8 mouse cellular contexts compared by ENCODE assay signal in genomic region chr2:97466243-97466793, GRCm38 (mm10).
DNase-seq lines count a peak whose midpoint lies in the region; ATAC-seq lines count a peak whose summit lies in the region.

No protein-coding gene starts in this region.

- no peaks in the 10 kb centered on the region for H3K36me3 ChIP-seq in hindbrain, embryonic 11.5 days (ENCODE audit: control insufficient read depth, insufficient read depth, low read length)
- no peaks in the 10 kb centered on the region for H3K36me3 ChIP-seq in lung, embryonic 16.5 days (ENCODE audit: control insufficient read depth, insufficient read depth, low read length)

- ATAC-seq in hindbrain, embryonic 11.5 days (ENCODE audit: low FRiP score): peak; percentile 91
- ATAC-seq in lung, embryonic 16.5 days (ENCODE audit: low read depth): peak; percentile 93

- peak; percentile 84 for DNase-seq in NIH3T3 (ENCODE audit: low read depth)
- DNase-seq in cerebellum, adult 9-10 months: peak; percentile 97
- DNase-seq in frontal cortex, postnatal 10 days (ENCODE audit: low spot score in 2 of 2): peak; percentile 79 to 88
- DNase-seq in hindbrain, embryonic 11.5 days (ENCODE audit: low spot score): peak; percentile 93
- peak; percentile 96 to 97 for DNase-seq in layer of hippocampus, postnatal 10 days (ENCODE audit: low spot score in 2 of 2)
- DNase-seq in retina, embryonic 14.5 days (ENCODE audit: low spot score): peak; percentile 97
- peak; percentile 60 to 85 for DNase-seq in urinary bladder, postnatal 4 days (ENCODE audit: low spot score in 2 of 2)

- peak overlapping the region; percentile 77 for H3K27ac ChIP-seq in hindbrain, embryonic 11.5 days (ENCODE audit: low read depth, low read length)
- H3K27ac ChIP-seq in lung, embryonic 16.5 days (ENCODE audit: low read length): peak overlapping the region; percentile 47; the same call in 1 of the 2 replicates

- WGBS in hindbrain, embryonic 11.5 days: under 1% methylated on average over 25 of the region's 25 CpGs
- under 1% methylated on average over 25 of the region's 25 CpGs for WGBS in lung, embryonic 16.5 days

- H3K4me2 ChIP-seq in hindbrain, embryonic 11.5 days (replicated peaks; ENCODE audit: low read depth, low read length): peak overlapping the region; percentile 64
- H3K4me2 ChIP-seq in lung, embryonic 16.5 days (ENCODE audit: low read depth, low read length): peak overlapping the region; percentile 69

- no peaks in the 10 kb centered on the region for H3K9me3 ChIP-seq in hindbrain, embryonic 11.5 days (ENCODE audit: control insufficient read depth, low read length)
- no peaks in the 10 kb centered on the region for H3K9me3 ChIP-seq in lung, embryonic 16.5 days (ENCODE audit: control insufficient read depth, low read length)

- H3K4me1 ChIP-seq in hindbrain, embryonic 11.5 days (replicated peaks; ENCODE audit: control insufficient read depth, insufficient read depth, low read length): no peaks in the 10 kb centered on the region
- peaks cover 5% of the 10 kb centered on the region for H3K4me1 ChIP-seq in lung, embryonic 16.5 days (replicated peaks; ENCODE audit: control insufficient read depth, insufficient read depth, low read length)

- H3K4me3 ChIP-seq in hindbrain, embryonic 11.5 days (ENCODE audit: low read depth, low read length): peak overlapping the region; percentile 46
- peak overlapping the region; percentile 49 for H3K4me3 ChIP-seq in lung, embryonic 16.5 days (ENCODE audit: low read length)

- peak overlapping the region; percentile 37; the same call in 1 of the 2 replicates for H3K9ac ChIP-seq in hindbrain, embryonic 11.5 days (ENCODE audit: low read depth, low read length)
- H3K9ac ChIP-seq in lung, embryonic 16.5 days (ENCODE audit: low read length): 0 out of 2 replicates have a peak overlapping the region, but pooled peaks have one; percentile 33

- H3K27me3 ChIP-seq in hindbrain, embryonic 11.5 days (ENCODE audit: control insufficient read depth, insufficient read depth, low read length): no peaks in the 10 kb centered on the region
- peaks cover 16% of the 10 kb centered on the region for H3K27me3 ChIP-seq in lung, embryonic 16.5 days (ENCODE audit: control insufficient read depth, insufficient read depth, low read depth, low read length)

Comparison
In these comparisons a context has a peak if more than half of its experiments do, and no peak if none do; other contexts are left out.
1. Peak in every context shown above with its lines: DNase-seq, ATAC-seq, H3K4me3 ChIP-seq and H3K27ac ChIP-seq.